Mouse (Mus musculus) embryonic fibroblast, embryonic 13.5 days (primary cell): ENCODE results near the gene Arl4d. TPM values are rescaled to one million over a fixed set of nuclear protein-coding genes. Genes with fewer than 3 reads are reported as not detected.

ENCODE experiments used
- H3K27ac ChIP-seq: 2 replicates; pipeline ENCODE4 v1.5.1; 2012; ENCODE audit warnings: low read length, control low read depth, inconsistent platforms; ENCODE audit not compliant: insufficient read depth
- H3K4me1 ChIP-seq: 2 replicates; pipeline ENCODE4 v1.6.1; 2011; ENCODE audit warnings: low read length; ENCODE audit not compliant: control insufficient read depth, insufficient read depth
- H3K4me3 ChIP-seq: 2 replicates; pipeline ENCODE4 v1.5.1; 2011; ENCODE audit warnings: mild to moderate bottlenecking, control low read depth, low read length; ENCODE audit not compliant: insufficient read depth
- CTCF ChIP-seq: IDR thresholded peaks from 2 replicates; pipeline ENCODE4 v1.5.1; 2011; ENCODE audit warnings: mild to moderate bottlenecking, control low read depth, low read length, moderate library complexity, borderline replicate concordance; ENCODE audit not compliant: insufficient read depth
- POLR2A ChIP-seq: IDR thresholded peaks from 2 replicates; pipeline ENCODE4 v1.6.1; 2011; ENCODE audit warnings: low read depth, mild to moderate bottlenecking, control low read depth, low read length, moderate library complexity
- polyA plus RNA-seq: library from polyadenylated mRNA; stranded (reverse); fragments of >200 nt; gene quantifications from 2 replicates; pipeline ENCODE4 v1.2.4, GENCODE M21; 2011; ENCODE audit warnings: low read depth; ENCODE audit not compliant: missing spikeins, insufficient read length

The Arl4d gene
- polyA plus RNA-seq, 1 experiment = 6.5 TPM

DNA sequence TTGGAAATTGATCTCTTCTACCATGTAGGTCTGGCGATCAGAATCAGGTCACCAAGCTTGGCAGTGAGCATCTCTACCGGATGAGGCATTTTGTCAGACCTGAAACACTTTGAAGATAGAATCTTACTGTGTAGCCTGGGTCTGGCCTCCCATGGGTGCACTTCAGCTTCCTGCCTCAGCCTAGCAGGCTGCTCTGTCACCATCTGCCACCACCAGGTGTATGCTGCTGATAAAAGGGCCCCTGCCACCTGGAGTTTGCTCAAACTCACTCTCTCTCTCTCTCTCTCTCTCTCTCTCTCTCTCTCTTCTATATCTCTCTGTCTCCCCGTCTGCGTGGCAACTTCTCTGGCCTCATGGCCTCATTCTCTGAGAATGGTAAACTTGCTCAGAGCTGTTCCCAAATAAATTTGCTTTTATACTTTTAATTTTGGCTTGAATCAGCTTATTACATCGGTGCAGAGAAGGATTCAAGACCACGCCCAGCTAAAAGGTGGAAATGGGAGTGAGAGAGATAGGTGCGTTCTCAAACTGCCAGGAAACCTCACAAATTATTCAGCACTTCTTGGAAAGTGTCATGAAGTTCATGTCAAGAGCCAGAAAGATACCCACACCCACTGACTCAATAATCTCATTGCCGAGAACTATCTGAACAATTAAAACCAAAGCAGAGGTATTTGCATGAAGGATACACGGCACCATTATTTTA, 32.0 kb downstream of the Arl4d start:
- H3K27ac ChIP-seq = no peak overlapping the region
- TF ChIP-seq CTCF (no peak), POLR2A (no peak)

DNA sequence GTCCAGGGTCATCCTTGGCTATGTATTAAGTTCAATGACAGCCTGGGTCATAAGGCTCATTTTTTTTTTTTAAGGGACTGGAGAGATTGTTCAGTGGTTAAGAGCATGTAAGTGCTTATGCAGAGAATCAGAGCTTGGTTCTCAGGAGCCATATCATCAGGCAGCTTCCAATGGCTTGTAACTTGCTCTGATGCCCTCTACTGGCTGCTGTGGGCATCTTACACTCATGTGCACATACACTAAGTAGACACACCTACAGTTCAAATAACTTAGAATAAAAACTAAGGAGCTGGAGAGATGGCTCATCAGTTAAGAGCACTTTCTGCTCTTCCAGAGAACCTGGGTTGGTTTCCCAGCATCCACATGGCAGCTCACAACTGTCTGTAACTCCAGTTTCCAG, 32.8 kb downstream of the Arl4d start:
- no peaks in the 10 kb centered on the region for H3K4me1 ChIP-seq
- no peak overlapping the region for H3K27ac ChIP-seq
- no peak overlapping the region for H3K4me3 ChIP-seq
- TF ChIP-seq CTCF (no peak), POLR2A (no peak)

More for the DNA sequence above, 32.0 kb downstream of the Arl4d start:
- Histone ChIP-seq H3K4me1 (no peaks in the 10 kb centered on the region), H3K4me3 (no peak overlapping the region)

DNA sequence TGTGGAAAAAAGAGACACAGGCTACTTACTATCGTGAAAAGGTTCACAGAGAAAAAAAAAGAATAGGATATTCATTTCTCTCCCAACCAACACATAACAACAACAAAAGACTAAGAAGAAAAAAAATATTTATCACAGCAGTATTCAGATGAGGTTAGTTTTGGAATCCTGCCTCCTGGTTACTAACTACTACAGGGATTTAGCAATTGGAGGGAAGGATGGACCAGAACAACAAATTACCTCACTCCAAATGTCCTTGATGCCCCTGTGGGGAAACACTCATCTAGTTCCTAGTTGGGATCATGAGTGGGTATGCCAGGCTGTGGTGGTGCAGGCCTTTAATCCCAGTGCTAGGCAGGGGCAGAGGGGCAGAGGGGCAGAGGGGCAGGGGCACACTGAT, 34.2 kb downstream of the Arl4d start:
- Histone ChIP-seq H3K27ac (no peak overlapping the region), H3K4me1 (no peaks in the 10 kb centered on the region), H3K4me3 (no peak overlapping the region)
- TF ChIP-seq POLR2A (no peak), CTCF (no peak)

DNA sequence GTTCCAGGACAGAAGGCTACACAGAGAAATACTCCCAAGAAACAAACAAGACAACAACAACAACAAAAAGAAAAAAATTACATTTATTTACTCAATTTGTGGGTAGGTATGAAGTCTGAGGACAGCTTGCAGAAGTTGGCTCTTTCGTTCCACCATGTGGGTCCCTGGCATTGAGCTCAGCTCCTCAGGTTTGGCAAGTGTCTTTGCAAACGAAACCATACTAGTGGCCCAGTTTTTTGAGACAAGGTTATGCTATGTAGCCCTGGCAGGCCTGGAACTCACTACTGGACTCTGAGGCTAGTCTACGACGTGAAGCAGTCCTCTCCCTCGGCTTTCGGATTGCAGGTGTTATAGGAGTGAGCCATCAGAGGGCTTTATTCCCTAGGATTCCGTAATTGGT, 34.6 kb downstream of the Arl4d start:
- H3K27ac ChIP-seq = no peak overlapping the region
- TF ChIP-seq POLR2A (no peak), CTCF (no peak)

DNA sequence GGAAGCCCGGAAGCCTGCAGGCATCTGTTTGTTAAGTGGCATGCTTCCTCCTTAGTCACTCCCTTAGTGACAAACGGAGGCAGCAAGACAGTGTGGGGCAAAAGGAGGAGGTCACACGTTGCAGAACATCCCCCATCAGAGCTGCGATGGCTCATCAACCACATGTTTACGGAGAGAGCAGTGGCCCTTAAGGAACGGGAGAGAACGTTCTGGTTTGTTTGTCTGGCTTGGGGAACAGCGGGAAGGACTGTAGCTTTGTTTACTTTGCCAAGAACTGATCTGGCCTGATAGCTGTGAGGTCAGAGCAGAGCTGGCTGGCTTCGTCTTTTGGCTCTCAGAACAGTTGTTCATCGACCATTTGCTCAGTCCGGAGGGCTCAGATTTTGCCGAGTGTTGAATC, 35.1 kb downstream of the Arl4d start:
- Histone ChIP-seq H3K27ac (no peak overlapping the region), H3K4me3 (no peak overlapping the region), H3K4me1 (no peaks in the 10 kb centered on the region)
- TF ChIP-seq POLR2A = no peak
- TF ChIP-seq CTCF = no peak

More for the DNA sequence above, 34.6 kb downstream of the Arl4d start:
- no peak overlapping the region for H3K4me3 ChIP-seq
- no peaks in the 10 kb centered on the region for H3K4me1 ChIP-seq

DNA sequence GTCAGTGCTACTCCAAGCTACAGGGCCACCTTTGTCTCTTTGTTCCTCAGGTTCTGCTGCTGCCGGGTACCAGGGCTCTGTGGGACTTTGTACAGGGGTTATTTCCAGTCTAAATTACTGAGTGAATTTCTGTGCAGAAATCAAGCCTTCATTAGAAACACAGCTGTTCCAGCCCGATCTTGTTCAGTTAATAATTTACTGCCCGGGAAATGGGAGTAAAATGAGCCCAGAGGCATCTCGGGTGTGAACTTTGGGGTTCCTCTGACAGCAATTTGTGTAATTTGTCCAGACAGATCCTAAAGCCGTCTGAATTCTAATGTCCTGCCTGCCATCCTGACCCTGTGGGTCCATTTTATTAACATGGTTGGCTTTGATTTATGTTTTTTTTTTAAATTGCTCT, 38.7 kb downstream of the Arl4d start:
- Histone ChIP-seq H3K27ac (no peak overlapping the region), H3K4me1 (no peaks in the 10 kb centered on the region), H3K4me3 (no peak overlapping the region)
- TF ChIP-seq POLR2A = no peak

DNA sequence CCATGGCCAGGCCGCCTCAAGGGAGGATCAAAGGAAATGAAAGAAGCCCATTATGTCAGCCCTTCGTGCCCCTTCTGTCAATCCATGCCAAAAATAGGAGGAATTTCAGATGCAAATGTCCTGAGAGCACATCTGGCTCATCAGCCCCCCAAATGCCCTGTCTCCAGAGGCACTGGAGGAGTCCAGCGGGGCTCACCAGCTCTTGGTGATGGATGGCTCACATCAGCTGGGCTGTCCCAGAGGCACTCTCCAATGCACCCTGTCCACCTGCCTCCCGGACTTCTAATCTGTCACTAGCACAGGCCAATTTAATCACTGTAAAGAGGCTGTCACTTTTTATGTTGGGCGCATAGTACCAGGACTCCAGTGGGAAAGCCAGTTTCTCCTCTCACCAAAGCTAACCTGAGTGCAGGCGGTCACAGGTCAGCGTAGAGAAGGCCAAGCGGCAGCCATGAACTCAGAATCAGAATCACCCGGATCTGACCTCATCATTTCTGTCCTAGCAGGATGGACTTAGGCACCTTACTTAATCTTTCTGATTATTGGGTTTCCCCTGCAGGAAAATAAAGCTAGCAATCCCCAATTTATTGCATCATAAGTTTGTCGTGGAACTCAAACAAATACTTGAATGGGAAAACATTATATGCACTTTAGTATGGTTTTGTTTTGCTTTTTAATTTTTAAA, 41.6 kb downstream of the Arl4d start:
- TF ChIP-seq CTCF (no peak), POLR2A (no peak)
- H3K4me1 ChIP-seq = no peaks in the 10 kb centered on the region

DNA sequence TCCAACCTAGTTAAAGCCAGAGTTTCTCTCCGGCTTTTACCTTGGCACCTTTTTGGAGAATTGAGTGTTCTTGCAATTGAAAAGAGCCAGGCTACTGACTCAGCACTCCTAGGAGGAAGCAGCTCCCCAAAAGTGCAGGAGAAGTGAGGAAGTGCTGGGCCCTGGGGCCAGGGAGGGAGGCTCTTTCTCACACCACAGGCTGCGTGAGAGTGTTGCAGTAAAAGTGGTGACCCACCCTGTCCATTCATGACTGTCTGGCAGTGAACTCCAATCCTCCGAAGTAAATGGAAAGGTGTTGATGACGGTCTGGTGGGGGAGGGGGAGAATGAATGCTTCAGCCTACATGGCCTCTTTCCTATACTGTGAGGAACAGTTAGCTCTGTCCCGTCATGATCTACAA, 43.1 kb downstream of the Arl4d start:
- Histone ChIP-seq H3K4me3 (no peak overlapping the region), H3K4me1 (no peaks in the 10 kb centered on the region), H3K27ac (no peak overlapping the region)
- TF ChIP-seq POLR2A (no peak), CTCF (no peak)

More for the DNA sequence above, 41.6 kb downstream of the Arl4d start:
- no peak overlapping the region for H3K4me3 ChIP-seq
- H3K27ac ChIP-seq = no peak overlapping the region

DNA sequence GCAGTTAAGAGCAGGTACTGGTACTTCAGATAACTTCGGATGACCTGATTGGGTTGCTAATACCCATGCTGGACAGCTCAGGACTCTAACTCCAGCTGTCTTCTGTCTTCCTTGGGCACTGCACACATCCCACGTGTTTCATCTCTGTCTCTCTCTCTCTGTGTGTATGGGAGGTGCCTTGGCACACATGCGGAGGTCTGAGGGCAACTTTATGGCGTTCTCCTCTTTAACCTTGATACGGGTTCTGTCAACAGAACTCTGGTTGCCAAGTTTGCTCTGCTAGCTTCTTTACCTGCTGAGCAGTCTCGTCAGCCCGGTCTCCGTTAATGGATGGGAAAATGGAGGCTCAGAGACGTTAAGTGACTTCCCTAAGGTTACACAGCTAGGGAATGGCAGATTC, 47.5 kb downstream of the Arl4d start:
- Histone ChIP-seq H3K4me1 (no peaks in the 10 kb centered on the region), H3K4me3 (no peak overlapping the region), H3K27ac (no peak overlapping the region)
- TF ChIP-seq POLR2A = no peak
- no peak for TF ChIP-seq CTCF

DNA sequence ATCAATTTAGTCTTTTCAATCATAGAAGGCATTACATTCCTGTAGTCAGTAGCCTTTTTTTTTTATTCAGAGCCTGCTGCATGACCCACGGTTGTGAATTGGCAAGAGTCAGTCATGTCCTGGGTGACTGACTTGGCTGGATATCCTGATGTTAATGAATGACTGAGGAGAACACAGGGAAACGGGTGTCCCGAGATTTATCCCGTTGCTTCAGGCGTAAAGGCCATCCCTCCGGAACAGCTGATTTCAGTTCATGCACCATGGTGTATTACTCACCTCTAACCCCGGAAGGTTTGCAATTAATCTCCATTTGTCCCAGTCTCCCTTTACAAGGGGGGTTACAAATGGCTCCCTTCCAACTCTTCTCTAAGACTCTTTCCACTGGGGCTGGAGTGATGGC, 48.7 kb downstream of the Arl4d start:
- no peak overlapping the region for H3K27ac ChIP-seq
- H3K4me3 ChIP-seq = no peak overlapping the region
- TF ChIP-seq CTCF = no peak
- TF ChIP-seq POLR2A = no peak
- no peaks in the 10 kb centered on the region for H3K4me1 ChIP-seq

Other genes starting within 250 kb of the Arl4d start
- gene Aarsd1, start 247.9 kb upstream of the Arl4d start, polyA plus RNA-seq = 4.4 and 11.3 TPM in 2 replicates
- gene Gm27029, start 240.7 kb upstream of the Arl4d start, polyA plus RNA-seq = 12.6 and 14.7 TPM in 2 replicates
- gene Rundc1, start 240.5 kb upstream of the Arl4d start, polyA plus RNA-seq = 8.0 and 10.1 TPM in 2 replicates
- 14.6 and 27.7 TPM in 2 replicates for gene Ptges3l, start 240.2 kb upstream of the Arl4d start, polyA plus RNA-seq
- 668 and 702 TPM in 2 replicates for gene Rpl27, start 223.2 kb upstream of the Arl4d start, polyA plus RNA-seq
- gene Ifi35, start 217.1 kb upstream of the Arl4d start, polyA plus RNA-seq = 24.3 and 24.7 TPM in 2 replicates
- gene Rnd2, start 200.5 kb upstream of the Arl4d start, polyA plus RNA-seq = 9.5 and 11.2 TPM in 2 replicates
- gene Vat1, start 199.3 kb upstream of the Arl4d start, polyA plus RNA-seq = 218 and 264 TPM in 2 replicates
- gene Brca1, start 113.6 kb upstream of the Arl4d start, polyA plus RNA-seq = 9.2 and 11.2 TPM in 2 replicates
- 126 and 209 TPM in 2 replicates for gene Nbr1, start 113.4 kb upstream of the Arl4d start, polyA plus RNA-seq
- gene Tmem106a, start 83.3 kb upstream of the Arl4d start, polyA plus RNA-seq = 13.3 and 15.6 TPM in 2 replicates
- gene Gm11634, start 66.3 kb upstream of the Arl4d start, polyA plus RNA-seq = not detected in 2 replicates
- 10.8 and 18.1 TPM in 2 replicates for gene Rdm1, start 38.3 kb upstream of the Arl4d start, polyA plus RNA-seq
- 27.1 and 29.4 TPM in 2 replicates for gene Dhx8, start 67.4 kb downstream of the Arl4d start, polyA plus RNA-seq
- gene Etv4, start 119.8 kb downstream of the Arl4d start, polyA plus RNA-seq = 17.3 and 43.6 TPM in 2 replicates
- 6.9 and 16.1 TPM in 2 replicates for gene Meox1, start 228.8 kb downstream of the Arl4d start, polyA plus RNA-seq